ENCODE assay signal across 28 mouse cellular contexts in genomic region chr11:11547597-11548240, GRCm38 (mm10).
A peak's percentile ranks its signal among the peaks of the same experiment; 100 is the strongest.
DNase-seq lines count a peak whose midpoint lies in the region; ATAC-seq lines count a peak whose summit lies in the region.
"Had no signal": no experiment of that assay in that cellular context is flagged by ENCODE, and none has a peak within 500 bp of the region (broad histone marks: within the 10 kb centered on the region; RNA-seq: fewer than 3 reads in every experiment).

No protein-coding gene starts in this region.

- no peak overlapping the region for H3K27ac ChIP-seq in kidney, embryonic 16.5 days (ENCODE audit: low read length)
- H3K27ac ChIP-seq: embryonic facial prominence, embryonic 12.5 days; forebrain, embryonic 15.5 days; heart, adult 2 months; limb, embryonic 10.5 days; limb, embryonic 15.5 days; liver, embryonic 13.5 days; macrophage had no signal

- H3K9me3 ChIP-seq in kidney, embryonic 16.5 days (ENCODE audit: low read length): no peaks in the 10 kb centered on the region
- H3K9me3 ChIP-seq: embryonic facial prominence, embryonic 12.5 days; forebrain, embryonic 15.5 days; heart, embryonic 12.5 days; limb, embryonic 10.5 days; limb, embryonic 15.5 days; liver, embryonic 13.5 days had no signal

- no peaks in the 10 kb centered on the region for H3K4me1 ChIP-seq in kidney, embryonic 16.5 days (ENCODE audit: insufficient read depth, low read length)
- H3K4me1 ChIP-seq: embryonic facial prominence, embryonic 12.5 days; forebrain, embryonic 15.5 days; heart, embryonic 12.5 days; limb, embryonic 10.5 days; limb, embryonic 15.5 days; liver, embryonic 13.5 days had no signal

- no peaks in the 10 kb centered on the region for H3K36me3 ChIP-seq in kidney, embryonic 16.5 days (ENCODE audit: insufficient read depth, low read length)
- H3K36me3 ChIP-seq: embryonic facial prominence, embryonic 12.5 days; forebrain, embryonic 15.5 days; heart, embryonic 12.5 days; limb, embryonic 10.5 days; limb, embryonic 15.5 days; liver, embryonic 13.5 days had no signal

- no peak overlapping the region for H3K4me2 ChIP-seq in kidney, embryonic 16.5 days (replicated peaks; ENCODE audit: low read depth, low read length)
- H3K4me2 ChIP-seq: embryonic facial prominence, embryonic 12.5 days; forebrain, embryonic 15.5 days; heart, embryonic 12.5 days; limb, embryonic 15.5 days; liver, embryonic 13.5 days had no signal

- no peak overlapping the region for H3K9ac ChIP-seq in kidney, embryonic 16.5 days (replicated peaks; ENCODE audit: low read length)
- H3K9ac ChIP-seq: embryonic facial prominence, embryonic 12.5 days; forebrain, embryonic 15.5 days; heart, embryonic 12.5 days; limb, embryonic 15.5 days; liver, embryonic 13.5 days had no signal

- no peak for ATAC-seq in kidney, embryonic 16.5 days (ENCODE audit: low FRiP score, low TSS enrichment)
- ATAC-seq in common myeloid progenitor, adult 5-6 weeks (replicated peaks; ENCODE audit: low read depth, poor library complexity, severe bottlenecking): peak; percentile 33; the same call in 1 of the 2 replicates
- ATAC-seq: forebrain, embryonic 15.5 days; hindbrain, embryonic 16.5 days; midbrain, embryonic 16.5 days; Patski had no signal

- no peak overlapping the region for H3K4me3 ChIP-seq in kidney, embryonic 16.5 days (ENCODE audit: low read length)
- H3K4me3 ChIP-seq: embryonic facial prominence, embryonic 12.5 days; forebrain, embryonic 15.5 days; heart, adult 2 months; heart, embryonic 12.5 days; limb, embryonic 10.5 days; limb, embryonic 15.5 days; liver, embryonic 13.5 days had no signal

- DNase-seq in kidney, adult 8-10 months: peak; percentile 29 to 53
- peak; percentile 21 for DNase-seq in A20 (ENCODE audit: low read depth, low spot score)
- DNase-seq in kidney, postnatal 36 days: peak; percentile 31 to 60
- no peak for DNase-seq in urinary bladder, postnatal 4 days (ENCODE audit: low spot score in 2 of 2)
- DNase-seq in lung, adult 18-20 months: no peak
- DNase-seq: adrenal gland, postnatal 10 days; cerebellum, adult 8-10 months; cerebellum, postnatal 25 days; embryo, embryonic 11 days; gastrocnemius, postnatal 25 days; heart, adult 2 months; layer of hippocampus, adult 9-11 months; liver, embryonic 13.5 days; lung, adult 2 months; lung, postnatal 10 days; right cerebral cortex, postnatal 4 days; thymus, postnatal 14 days had no signal

- 42% methylated on average over 7 of the region's 7 CpGs for WGBS in kidney, embryonic 16.5 days

- no peaks in the 10 kb centered on the region for H3K27me3 ChIP-seq in kidney, embryonic 16.5 days (ENCODE audit: insufficient read depth, low read length)
- H3K27me3 ChIP-seq: embryonic facial prominence, embryonic 12.5 days; forebrain, embryonic 15.5 days; heart, embryonic 12.5 days; limb, embryonic 15.5 days; liver, embryonic 13.5 days had no signal

Comparison
In these comparisons a context has a peak if more than half of its experiments do, and no peak if none do; other contexts are left out.
1. DNase-seq: peak in kidney, adult 8-10 months (2 of 2), A20 (single experiment) and kidney, postnatal 36 days (2 of 2); none in urinary bladder, postnatal 4 days (0 of 2) and lung, adult 18-20 months (0 of 2).